Mouse (Mus musculus): ENCODE results near the gene Cym. TPM values are rescaled to one million over a fixed set of nuclear protein-coding genes. Genes with fewer than 3 reads are reported as not detected.

Cym gene
- total RNA-seq, 1 experiment, result not detected

DNA sequence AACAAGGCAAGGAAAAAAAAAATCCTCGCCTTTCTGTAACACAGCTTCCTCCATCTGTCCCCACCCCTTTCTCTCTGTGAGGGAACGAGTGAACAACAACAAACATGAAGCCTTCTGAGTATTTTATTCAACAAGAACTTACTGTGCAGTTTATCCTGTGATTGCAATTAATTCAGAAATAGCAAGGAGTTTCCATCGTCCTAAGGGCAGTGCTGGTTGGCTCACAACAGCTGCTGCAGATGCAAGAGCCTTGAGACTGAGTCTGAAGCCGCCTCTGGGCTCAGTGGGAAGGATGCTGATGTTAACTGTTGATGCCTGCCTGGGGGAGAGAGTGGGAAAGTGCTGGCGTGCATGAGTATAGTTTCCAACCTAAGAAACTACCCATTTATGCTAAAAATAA is 36.4 kb upstream of the Cym start:
- H3K9me3 ChIP-seq (ENCODE audit: control insufficient read depth, insufficient read depth, low read depth, low read length), result no peaks in the 10 kb centered on the region
- DNase-seq (ENCODE audit: low read depth, low spot score), result no peak
- in situ Hi-C loops (cut with MboI; ENCODE audit: low sequenced_read_pairs in 2 of 2, unreplicated experiment in 2 of 2), result no loop called here
- no peak overlapping the region for H3K9ac ChIP-seq (ENCODE audit: insufficient read depth, low read depth, low read length, poor library complexity, severe bottlenecking)
- H3K4me1 ChIP-seq (ENCODE audit: control insufficient read depth in 2 of 2, insufficient read depth in 2 of 2, low read length in 2 of 2, poor library complexity in 1 of 2), result no peaks in the 10 kb centered on the region
- H3K4me3 ChIP-seq (ENCODE audit: insufficient read depth in 1 of 2, low read depth in 1 of 2, low read length in 2 of 2, poor library complexity in 1 of 2, severe bottlenecking in 1 of 2), result no peak overlapping the region
- TF ChIP-seq HCFC1 (IDR thresholded peaks at IDR 0.05; ENCODE audit: borderline replicate concordance, insufficient read depth, low read length), result no peak
- no peak for TF ChIP-seq ZC3H11A (IDR thresholded peaks at IDR 0.05; ENCODE audit: borderline replicate concordance, low read depth, low read length)
- TF ChIP-seq ZNF384 (IDR thresholded peaks at IDR 0.05; ENCODE audit: low read depth, low read length), result no peak
- TF ChIP-seq MAFK (IDR thresholded peaks at IDR 0.05; ENCODE audit: insufficient read depth, low read depth, low read length), result no peak
- no peak for TF ChIP-seq CHD2 (IDR thresholded peaks at IDR 0.05; ENCODE audit: low read depth, low read length)
- no peaks in the 10 kb centered on the region for H3K36me3 ChIP-seq (ENCODE audit: control insufficient read depth, insufficient read depth, low read length, poor library complexity, severe bottlenecking)
- no peak overlapping the region for H3K27ac ChIP-seq (ENCODE audit: insufficient read depth, low read depth, low read length, poor library complexity, severe bottlenecking)

- no peaks in the 10 kb centered on the region for H3K36me3 ChIP-seq (ENCODE audit: control insufficient read depth, insufficient read depth, low read length, poor library complexity, severe bottlenecking)
- no peak overlapping the region for H3K27ac ChIP-seq (ENCODE audit: insufficient read depth, low read depth, low read length, poor library complexity, severe bottlenecking)
- no peaks in the 10 kb centered on the region for H3K9me3 ChIP-seq (ENCODE audit: control insufficient read depth, insufficient read depth, low read depth, low read length)
- H3K9ac ChIP-seq (ENCODE audit: insufficient read depth, low read depth, low read length, poor library complexity, severe bottlenecking), result no peak overlapping the region
- H3K4me1 ChIP-seq (ENCODE audit: control insufficient read depth in 2 of 2, insufficient read depth in 2 of 2, low read length in 2 of 2, poor library complexity in 1 of 2), result no peaks in the 10 kb centered on the region
- TF ChIP-seq ZNF384 (IDR thresholded peaks at IDR 0.05; ENCODE audit: low read depth, low read length), result no peak
- no peak for TF ChIP-seq ZC3H11A (IDR thresholded peaks at IDR 0.05; ENCODE audit: borderline replicate concordance, low read depth, low read length)
- no peak for TF ChIP-seq CHD2 (IDR thresholded peaks at IDR 0.05; ENCODE audit: low read depth, low read length)
- TF ChIP-seq MAFK (IDR thresholded peaks at IDR 0.05; ENCODE audit: insufficient read depth, low read depth, low read length), result no peak
- no peak for TF ChIP-seq HCFC1 (IDR thresholded peaks at IDR 0.05; ENCODE audit: borderline replicate concordance, insufficient read depth, low read length)
- in situ Hi-C loops (cut with MboI; ENCODE audit: low sequenced_read_pairs in 2 of 2, unreplicated experiment in 2 of 2), result no loop called here
- H3K4me3 ChIP-seq (ENCODE audit: insufficient read depth in 1 of 2, low read depth in 1 of 2, low read length in 2 of 2, poor library complexity in 1 of 2, severe bottlenecking in 1 of 2), result no peak overlapping the region
- no peak for DNase-seq (ENCODE audit: low read depth, low spot score)
These were observed 35.2 kb upstream of the Cym start for GRCm38 (mm10) chr3:107256724-107257123.

GRCm38 (mm10) chr3:107255992-107256391 is 34.5 kb upstream of the Cym start:
- in situ Hi-C loops (cut with MboI; ENCODE audit: low sequenced_read_pairs in 2 of 2, unreplicated experiment in 2 of 2), result no loop called here
- no peak for DNase-seq (ENCODE audit: low read depth, low spot score)
- no peak for TF ChIP-seq ZC3H11A (IDR thresholded peaks at IDR 0.05; ENCODE audit: borderline replicate concordance, low read depth, low read length)
- TF ChIP-seq ZNF384 (IDR thresholded peaks at IDR 0.05; ENCODE audit: low read depth, low read length), result no peak
- TF ChIP-seq CHD2 (IDR thresholded peaks at IDR 0.05; ENCODE audit: low read depth, low read length), result no peak
- TF ChIP-seq MAFK (IDR thresholded peaks at IDR 0.05; ENCODE audit: insufficient read depth, low read depth, low read length), result peak; percentile 96
- no peak for TF ChIP-seq HCFC1 (IDR thresholded peaks at IDR 0.05; ENCODE audit: borderline replicate concordance, insufficient read depth, low read length)

GRCm38 (mm10) chr3:107253925-107254324 is 32.4 kb upstream of the Cym start:
- TF ChIP-seq MAFK (IDR thresholded peaks at IDR 0.05; ENCODE audit: insufficient read depth, low read depth, low read length) (peak; percentile 94), ZNF384 (IDR thresholded peaks at IDR 0.05; ENCODE audit: low read depth, low read length) (no peak)
- Histone ChIP-seq H3K9ac (ENCODE audit: insufficient read depth, low read depth, low read length, poor library complexity, severe bottlenecking) (no peak overlapping the region), H3K4me3 (ENCODE audit: insufficient read depth in 1 of 2, low read depth in 1 of 2, low read length in 2 of 2, poor library complexity in 1 of 2, severe bottlenecking in 1 of 2) (no peak overlapping the region), H3K36me3 (ENCODE audit: control insufficient read depth, insufficient read depth, low read length, poor library complexity, severe bottlenecking) (no peaks in the 10 kb centered on the region), H3K27ac (ENCODE audit: insufficient read depth, low read depth, low read length, poor library complexity, severe bottlenecking) (no peak overlapping the region), H3K9me3 (ENCODE audit: control insufficient read depth, insufficient read depth, low read depth, low read length) (no peaks in the 10 kb centered on the region), H3K4me1 (ENCODE audit: control insufficient read depth in 2 of 2, insufficient read depth in 2 of 2, low read length in 2 of 2, poor library complexity in 1 of 2) (no peaks in the 10 kb centered on the region)
- DNase-seq (ENCODE audit: low read depth, low spot score), result no peak
- in situ Hi-C loops (cut with MboI; ENCODE audit: low sequenced_read_pairs in 2 of 2, unreplicated experiment in 2 of 2), result no loop called here

More at GRCm38 (mm10) chr3:107255992-107256391, 34.5 kb upstream of the Cym start:
- H3K9ac ChIP-seq (ENCODE audit: insufficient read depth, low read depth, low read length, poor library complexity, severe bottlenecking), result no peak overlapping the region
- H3K4me3 ChIP-seq (ENCODE audit: insufficient read depth in 1 of 2, low read depth in 1 of 2, low read length in 2 of 2, poor library complexity in 1 of 2, severe bottlenecking in 1 of 2), result no peak overlapping the region
- H3K4me1 ChIP-seq (ENCODE audit: control insufficient read depth in 2 of 2, insufficient read depth in 2 of 2, low read length in 2 of 2, poor library complexity in 1 of 2), result no peaks in the 10 kb centered on the region
- no peaks in the 10 kb centered on the region for H3K9me3 ChIP-seq (ENCODE audit: control insufficient read depth, insufficient read depth, low read depth, low read length)
- no peaks in the 10 kb centered on the region for H3K36me3 ChIP-seq (ENCODE audit: control insufficient read depth, insufficient read depth, low read length, poor library complexity, severe bottlenecking)
- H3K27ac ChIP-seq (ENCODE audit: insufficient read depth, low read depth, low read length, poor library complexity, severe bottlenecking), result no peak overlapping the region

- Histone ChIP-seq H3K4me3 (ENCODE audit: insufficient read depth in 1 of 2, low read depth in 1 of 2, low read length in 2 of 2, poor library complexity in 1 of 2, severe bottlenecking in 1 of 2) (no peak overlapping the region), H3K4me1 (ENCODE audit: control insufficient read depth in 2 of 2, insufficient read depth in 2 of 2, low read length in 2 of 2, poor library complexity in 1 of 2) (no peaks in the 10 kb centered on the region), H3K27ac (ENCODE audit: insufficient read depth, low read depth, low read length, poor library complexity, severe bottlenecking) (no peak overlapping the region), H3K36me3 (ENCODE audit: control insufficient read depth, insufficient read depth, low read length, poor library complexity, severe bottlenecking) (no peaks in the 10 kb centered on the region), H3K9ac (ENCODE audit: insufficient read depth, low read depth, low read length, poor library complexity, severe bottlenecking) (no peak overlapping the region), H3K9me3 (ENCODE audit: control insufficient read depth, insufficient read depth, low read depth, low read length) (no peaks in the 10 kb centered on the region)
- TF ChIP-seq HCFC1 (IDR thresholded peaks at IDR 0.05; ENCODE audit: borderline replicate concordance, insufficient read depth, low read length) (no peak), CHD2 (IDR thresholded peaks at IDR 0.05; ENCODE audit: low read depth, low read length) (no peak), MAFK (IDR thresholded peaks at IDR 0.05; ENCODE audit: insufficient read depth, low read depth, low read length) (no peak), ZNF384 (IDR thresholded peaks at IDR 0.05; ENCODE audit: low read depth, low read length) (no peak)
- in situ Hi-C loops (cut with MboI; ENCODE audit: low sequenced_read_pairs in 2 of 2, unreplicated experiment in 2 of 2), result no loop called here
- DNase-seq (ENCODE audit: low read depth, low spot score), result no peak
These were observed 30.5 kb upstream of the Cym start for GRCm38 (mm10) chr3:107252035-107252434.
